Mouse (Mus musculus) brain, embryonic 14.5 days (tissue): Measurements from ENCODE around the gene Tex10.
A peak's percentile ranks its signal among the peaks of the same experiment; 100 is the strongest.

Experiments
- CTCF ChIP-seq: fragments of 200-500 bp; IDR thresholded peaks from 2 replicates; pipeline ENCODE4 v1.5.1; 2012; ENCODE audit warnings: inconsistent platforms, mild to moderate bottlenecking, moderate library complexity, borderline replicate concordance; ENCODE audit not compliant: insufficient read depth, insufficient read length; ENCODE audit errors: extremely low read depth
- POLR2A ChIP-seq: fragments of 200-500 bp; IDR thresholded peaks from 2 replicates; pipeline ENCODE4 v1.6.1; 2012; ENCODE audit warnings: mild to moderate bottlenecking, inconsistent platforms, borderline replicate concordance; ENCODE audit not compliant: poor library complexity, insufficient read depth, insufficient read length, severe bottlenecking; ENCODE audit errors: extremely low read depth

DNA sequence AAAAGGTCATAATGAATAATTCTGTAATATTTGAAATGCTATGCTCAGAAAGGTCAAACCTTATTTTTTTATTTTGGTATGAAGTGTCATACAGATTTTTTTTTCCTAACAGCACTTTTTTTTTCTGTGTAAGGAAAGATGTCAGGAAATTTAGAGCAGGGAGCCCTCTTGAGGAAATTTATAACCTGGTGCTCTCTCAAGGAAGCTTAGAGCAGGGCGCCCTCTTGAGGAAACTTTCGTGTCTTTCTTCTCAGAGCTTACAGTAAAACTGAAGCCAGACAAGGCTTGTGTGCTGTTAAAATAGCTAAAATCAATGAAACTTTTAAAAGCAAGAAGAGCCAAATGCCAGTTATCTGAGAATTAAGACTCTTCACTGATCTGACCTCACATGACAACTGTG lies 92.3 kb downstream of the Tex10 start:
- TF ChIP-seq CTCF: peak; percentile 75; the same call in 1 of the 2 replicates
- TF ChIP-seq POLR2A: no peak
